ENCODE assay signal across 33 mouse cellular contexts in genomic region chr11:82954631-82955030, GRCm38 (mm10). TPM values are rescaled to one million over a fixed set of nuclear protein-coding genes. Genes with fewer than 3 reads are reported as not detected.
DNase-seq lines count a peak whose midpoint lies in the region; ATAC-seq and TF ChIP-seq lines count a peak whose summit lies in the region.
"Had no signal": no experiment of that assay in that cellular context is flagged by ENCODE, and none has a peak within 500 bp of the region (broad histone marks: within the 10 kb centered on the region; RNA-seq: fewer than 3 reads in every experiment).

No protein-coding gene starts in this region.

- 78% methylated on average over 6 of the region's 6 CpGs for WGBS in heart, postnatal 0 days
- WGBS in forebrain, embryonic 10.5 days = 82% methylated on average over 6 of the region's 6 CpGs

- no peak for TF ChIP-seq CTCF in heart, postnatal 0 days (IDR thresholded peaks at IDR 0.05; ENCODE audit: low read depth)

- H3K36me3 ChIP-seq in heart, postnatal 0 days (replicated peaks; ENCODE audit: control insufficient read depth, insufficient read depth, low read length) = peaks cover 6% of the 10 kb centered on the region; the same call in 1 of the 2 replicates
- no peaks in the 10 kb centered on the region for H3K36me3 ChIP-seq in forebrain, embryonic 10.5 days (replicated peaks)
- H3K36me3 ChIP-seq: forebrain, embryonic 12.5 days; G1E; heart, embryonic 12.5 days; hindbrain, embryonic 10.5 days; hindbrain, embryonic 15.5 days; intestine, embryonic 15.5 days; limb, embryonic 12.5 days; midbrain, embryonic 10.5 days; neural tube, embryonic 12.5 days had no signal

- no peak overlapping the region for H3K27ac ChIP-seq in heart, postnatal 0 days (ENCODE audit: low read depth)
- peak overlapping the region; percentile 5; the same call in 1 of the 2 replicates for H3K27ac ChIP-seq in brown adipose tissue, adult 24 weeks (replicated peaks; ENCODE audit: low read depth, low read length)
- H3K27ac ChIP-seq in forebrain, embryonic 10.5 days = no peak overlapping the region
- H3K27ac ChIP-seq: forebrain, embryonic 12.5 days; hindbrain, embryonic 10.5 days; hindbrain, embryonic 15.5 days; intestine, embryonic 15.5 days; limb, embryonic 12.5 days; midbrain, embryonic 10.5 days; neural tube, embryonic 12.5 days; stomach, postnatal 0 days had no signal

- H3K9me3 ChIP-seq in heart, postnatal 0 days (replicated peaks; ENCODE audit: control insufficient read depth, low read length) = no peaks in the 10 kb centered on the region
- H3K9me3 ChIP-seq in forebrain, embryonic 10.5 days = no peaks in the 10 kb centered on the region
- H3K9me3 ChIP-seq: forebrain, embryonic 12.5 days; G1E; heart, embryonic 12.5 days; hindbrain, embryonic 10.5 days; hindbrain, embryonic 15.5 days; intestine, embryonic 15.5 days; limb, embryonic 12.5 days; midbrain, embryonic 10.5 days; neural tube, embryonic 12.5 days had no signal

- H3K9ac ChIP-seq in heart, postnatal 0 days (replicated peaks; ENCODE audit: low read depth, low read length) = no peak overlapping the region
- H3K9ac ChIP-seq: forebrain, embryonic 12.5 days; forebrain, postnatal 0 days; heart, embryonic 12.5 days; hindbrain, embryonic 15.5 days; intestine, embryonic 15.5 days; limb, embryonic 12.5 days; neural tube, embryonic 12.5 days had no signal

- peaks cover 13% of the 10 kb centered on the region; the same call in 1 of the 2 replicates for H3K27me3 ChIP-seq in heart, postnatal 0 days (ENCODE audit: control insufficient read depth, insufficient read depth, low read length)
- peaks cover 53% of the 10 kb centered on the region for H3K27me3 ChIP-seq in forebrain, embryonic 10.5 days (ENCODE audit: poor library complexity, severe bottlenecking)

- TF ChIP-seq EP300 in heart, postnatal 0 days (IDR thresholded peaks at IDR 0.05; ENCODE audit: low read depth) = no peak

- no peak for DNase-seq in heart, postnatal 0 days (ENCODE audit: low spot score)
- no peak for DNase-seq in heart, adult 8-10 months (ENCODE audit: low spot score)
- DNase-seq in thymus, postnatal 0 days (ENCODE audit: low spot score) = peak; percentile 35
- DNase-seq in thymus, postnatal 14 days = no peak
- DNase-seq in right cerebral cortex, postnatal 36 days (ENCODE audit: low spot score in 2 of 2) = no peak
- DNase-seq in forebrain, embryonic 10.5 days (ENCODE audit: extremely low spot score, low spot score) = no peak
- DNase-seq: adrenal gland, postnatal 25 days; cerebellum, adult 2 months; cerebellum, postnatal 14 days; forebrain, postnatal 0 days; gastrocnemius, postnatal 25 days; heart, adult 11 months; heart, postnatal 10 days; kidney, adult 9 months; kidney, postnatal 14 days; lung, postnatal 14 days; right cerebral cortex, adult 18-20 months; right cerebral cortex, postnatal 4 days; thymus, adult 18-20 months; thymus, postnatal 4 days had no signal

- H3K4me2 ChIP-seq in heart, postnatal 0 days (ENCODE audit: low read depth, low read length) = peak overlapping the region; percentile 76
- H3K4me2 ChIP-seq: forebrain, embryonic 12.5 days; heart, embryonic 12.5 days; hindbrain, embryonic 15.5 days; intestine, embryonic 15.5 days; limb, embryonic 12.5 days; neural tube, embryonic 12.5 days had no signal

- no peak for ATAC-seq in heart, postnatal 0 days (ENCODE audit: insufficient read depth, low read depth)
- ATAC-seq: forebrain, postnatal 0 days; intestine, embryonic 15.5 days; midbrain, embryonic 16.5 days had no signal

- peaks cover 10% of the 10 kb centered on the region for H3K4me1 ChIP-seq in heart, postnatal 0 days (ENCODE audit: control insufficient read depth, insufficient read depth)
- peaks cover 6% of the 10 kb centered on the region for H3K4me1 ChIP-seq in brown adipose tissue, adult 24 weeks (ENCODE audit: control insufficient read depth, insufficient read depth, insufficient read length, low read length)
- peaks cover 15% of the 10 kb centered on the region for H3K4me1 ChIP-seq in forebrain, embryonic 10.5 days

- H3K4me3 ChIP-seq in heart, postnatal 0 days (ENCODE audit: low read depth, low read length) = 0 out of 2 replicates have a peak overlapping the region, but pooled peaks have one; percentile 52
- peak overlapping the region; percentile 95 for H3K4me3 ChIP-seq in brown adipose tissue, adult 24 weeks (ENCODE audit: insufficient read depth, low read depth, low read length)
- H3K4me3 ChIP-seq in forebrain, embryonic 10.5 days = no peak overlapping the region
- H3K4me3 ChIP-seq: erythroblast, embryonic 14.5 days; forebrain, embryonic 12.5 days; heart, embryonic 12.5 days; hindbrain, embryonic 10.5 days; hindbrain, embryonic 15.5 days; intestine, embryonic 15.5 days; limb, embryonic 12.5 days; midbrain, embryonic 10.5 days; neural tube, embryonic 12.5 days had no signal

RNA-seq across cellular contexts. Expression of gene Slfn5, which starts 3.5 kb away (rescaled TPM):
- 21.5 and 29.0 TPM in 2 replicates for total RNA-seq in heart, postnatal 0 days (2014; rRNA removed; ENCODE audit: low replicate concordance)
- 15.6 and 18.7 TPM in 2 replicates for polyA plus RNA-seq in heart, postnatal 0 days (2015; fragmentation: Nextera tagmentation; extraction: Ambion mirVana)
- 10 to 100 TPM; 43.9 to 65.9 (median 55.1) TPM for total RNA-seq in heart, adult 8-10 months (2022)
- polyA plus RNA-seq in thymus, postnatal 0 days (2015; fragmentation: Nextera tagmentation; extraction: Ambion mirVana) = 8.9 and 10.6 TPM in 2 replicates
- polyA plus RNA-seq in brown adipose tissue, adult 24 weeks (2012; ENCODE audit: insufficient read depth, insufficient read length, missing spikeins) = 28.7 and 30.4 TPM in 2 replicates
- polyA plus RNA-seq in forebrain, embryonic 10.5 days (2016; fragmentation: Nextera tagmentation; extraction: Ambion mirVana) = 0.31 and 0.38 TPM in 2 replicates

RNA-seq across cellular contexts. Expression of gene Slfn9, which starts 37.0 kb away (rescaled TPM):
- 3.1 and 7.6 TPM in 2 replicates for total RNA-seq in heart, postnatal 0 days (2014; rRNA removed; ENCODE audit: low replicate concordance)
- 4.9 and 5.2 TPM in 2 replicates for polyA plus RNA-seq in heart, postnatal 0 days (2015; fragmentation: Nextera tagmentation; extraction: Ambion mirVana)
- under 1 TPM; 0.56 to 0.72 (median 0.62) TPM for total RNA-seq in heart, adult 8-10 months (2022)
- polyA plus RNA-seq in thymus, postnatal 0 days (2015; fragmentation: Nextera tagmentation; extraction: Ambion mirVana) = 5.8 and 7.7 TPM in 2 replicates
- 0.55 and 0.92 TPM in 2 replicates for polyA plus RNA-seq in brown adipose tissue, adult 24 weeks (2012; ENCODE audit: insufficient read depth, insufficient read length, missing spikeins)
- 9.4 and 10.3 TPM in 2 replicates for polyA plus RNA-seq in forebrain, embryonic 10.5 days (2016; fragmentation: Nextera tagmentation; extraction: Ambion mirVana)
- polyA plus RNA-seq: G1E had no signal

RNA-seq across cellular contexts. Expression of gene Unc45b, which starts 44.3 kb away (rescaled TPM):
- total RNA-seq in heart, postnatal 0 days (2014; rRNA removed; ENCODE audit: low replicate concordance) = 200 and 239 TPM in 2 replicates
- 153 and 167 TPM in 2 replicates for polyA plus RNA-seq in heart, postnatal 0 days (2015; fragmentation: Nextera tagmentation; extraction: Ambion mirVana)
- total RNA-seq in heart, adult 8-10 months (2022) = 100 to 1,000 TPM; 170 to 223 (median 177) TPM
- 1.0 and 1.7 TPM in 2 replicates for polyA plus RNA-seq in thymus, postnatal 0 days (2015; fragmentation: Nextera tagmentation; extraction: Ambion mirVana)
- 9.1 and 14.2 TPM in 2 replicates for polyA plus RNA-seq in brown adipose tissue, adult 24 weeks (2012; ENCODE audit: insufficient read depth, insufficient read length, missing spikeins)
- 0.23 and 0.31 TPM in 2 replicates for polyA plus RNA-seq in forebrain, embryonic 10.5 days (2016; fragmentation: Nextera tagmentation; extraction: Ambion mirVana)
- polyA plus RNA-seq: erythroblast, embryonic 14.5 days had no signal

RNA-seq across cellular contexts. Expression of gene Nle1, which starts 46.4 kb away (rescaled TPM):
- total RNA-seq in heart, postnatal 0 days (2014; rRNA removed; ENCODE audit: low replicate concordance) = 25.9 and 28.1 TPM in 2 replicates
- polyA plus RNA-seq in heart, postnatal 0 days (2015; fragmentation: Nextera tagmentation; extraction: Ambion mirVana) = 9.0 and 9.4 TPM in 2 replicates
- 10 to 100 TPM in 2 of 4 experiments, 1 to 10 TPM in 2; 7.0 to 13.0 (median 9.7) TPM for total RNA-seq in heart, adult 8-10 months (2022)
- 36.1 and 37.6 TPM in 2 replicates for polyA plus RNA-seq in thymus, postnatal 0 days (2015; fragmentation: Nextera tagmentation; extraction: Ambion mirVana)
- 3.8 and 6.7 TPM in 2 replicates for polyA plus RNA-seq in brown adipose tissue, adult 24 weeks (2012; ENCODE audit: insufficient read depth, insufficient read length, missing spikeins)
- polyA plus RNA-seq in forebrain, embryonic 10.5 days (2016; fragmentation: Nextera tagmentation; extraction: Ambion mirVana) = 49.8 and 52.1 TPM in 2 replicates

Comparison
In these comparisons a context has a peak if more than half of its experiments do, and no peak if none do; other contexts are left out.
1. RNA of gene Unc45b, which starts 44.3 kb away (polyA plus RNA-seq): 153 to 167 TPM in heart, postnatal 0 days; 9.1 to 14.2 TPM in brown adipose tissue, adult 24 weeks, 1.0 to 1.7 TPM in thymus, postnatal 0 days and 0.23 to 0.31 TPM in forebrain, embryonic 10.5 days; every median in the first group is over 10 times any median in the second.